ENCODE assay signal across 8 mouse cellular contexts in genomic region chr15:98108297-98109152, GRCm38 (mm10). TPM values are rescaled to one million over a fixed set of nuclear protein-coding genes. Genes with fewer than 3 reads are reported as not detected.
DNase-seq lines count a peak whose midpoint lies in the region; TF ChIP-seq lines count a peak whose summit lies in the region.

No protein-coding gene starts in this region.

- peak overlapping the region; percentile 68 for H3K4me3 ChIP-seq in left cerebral cortex, adult 2 months
- H3K4me3 ChIP-seq in macrophage (ENCODE audit: inconsistent target), result peak overlapping the region; percentile 62

- no peak; the same call in none of the 2 replicates for TF ChIP-seq CTCF in left cerebral cortex, adult 2 months (IDR thresholded peaks at IDR 0.05)

- no peaks in the 10 kb centered on the region for H3K79me2 ChIP-seq in macrophage (ENCODE audit: inconsistent target)

- peak overlapping the region; percentile 98 for H3K27ac ChIP-seq in left cerebral cortex, adult 2 months
- H3K27ac ChIP-seq in macrophage, result no peak overlapping the region

- no peaks in the 10 kb centered on the region for H3K36me3 ChIP-seq in macrophage (ENCODE audit: inconsistent target)

- WGBS in macrophage (ENCODE audit: missing documents), result 3% methylated on average over 37 of the region's 37 CpGs

- peak; percentile 91 to 96 for DNase-seq in adrenal gland, adult (ENCODE audit: inconsistent age in 2 of 2, low spot score in 1 of 2)
- peak; percentile 91 for DNase-seq in embryo, embryonic 10 days (ENCODE audit: low spot score)
- peak; percentile 78 for DNase-seq in gastrocnemius, postnatal 10 days
- DNase-seq in hindlimb bud, embryonic 11.5 days (ENCODE audit: extremely low spot score, low read depth, low spot score), result peak; percentile 64
- DNase-seq in left cerebral cortex, adult 2 months (ENCODE audit: extremely low spot score in 1 of 2, low spot score in 2 of 2), result peak; percentile 85 to 87
- peak; percentile 90 for DNase-seq in right cerebral cortex, adult 2 months (ENCODE audit: low spot score in 2 of 2)
- DNase-seq in urinary bladder, postnatal 10 days (ENCODE audit: low spot score), result peak; percentile 32

- intact Hi-C loops in left cerebral cortex, adult 2 months (cut with DNase I), result loop anchor here (1.0 to 5.0 kb wide), 3 partner anchors 15 to 404 kb away; partner anchors contain the start of gene Senp1

RNA-seq across cellular contexts. Expression of gene Senp1, which starts 15.0 kb away (rescaled TPM):
- total RNA-seq in gastrocnemius, postnatal 10 days (2021), result 10 to 100 TPM in 1 of 2 experiments, 1 to 10 TPM in 1; 9.6 to 13.3 TPM
- total RNA-seq in left cerebral cortex, adult 2 months (2021), result 10 to 100 TPM; 13.6 to 15.6 TPM
- total RNA-seq in macrophage (2018; cell fraction: chromatin; rRNA removed), result 100 to 1,000 TPM in 23 of 26 experiments, 10 to 100 TPM in 3; 91.1 to 162 (median 121) TPM
- total RNA-seq in macrophage (2018; cell fraction: cytosol; rRNA removed), result 10 to 100 TPM; 10.9 to 17.2 (median 12.6) TPM
- 100 to 1,000 TPM in 1 of 26 experiments, 10 to 100 TPM in 25; 47.7 to 111 (median 65.2) TPM for total RNA-seq in macrophage (2018; cell fraction: nucleus; rRNA removed)
- 11.1 to 14.4 TPM (median 13.4 TPM) in 3 replicates for polyA plus RNA-seq in macrophage (2018)

RNA-seq across cellular contexts. Expression of gene Pfkm, which starts 16.1 kb away (rescaled TPM):
- total RNA-seq in gastrocnemius, postnatal 10 days (2021), result 1,000 to 10,000 TPM; 1,073 to 1,245 TPM
- 100 to 1,000 TPM; 379 to 387 TPM for total RNA-seq in left cerebral cortex, adult 2 months (2021)
- 10 to 100 TPM in 14 of 26 experiments, 1 to 10 TPM in 12; 3.8 to 16.4 (median 10.3) TPM for total RNA-seq in macrophage (2018; cell fraction: chromatin; rRNA removed)
- total RNA-seq in macrophage (2018; cell fraction: cytosol; rRNA removed), result 1 to 10 TPM; 4.2 to 8.3 (median 6.2) TPM
- 10 to 100 TPM in 4 of 26 experiments, 1 to 10 TPM in 22; 3.2 to 13.5 (median 7.2) TPM for total RNA-seq in macrophage (2018; cell fraction: nucleus; rRNA removed)
- polyA plus RNA-seq in macrophage (2018), result 4.4 to 6.7 TPM (median 5.4 TPM) in 3 replicates

RNA-seq across cellular contexts. Expression of gene Asb8, which starts 56.9 kb away (rescaled TPM):
- 100 to 1,000 TPM; 137 to 157 TPM for total RNA-seq in gastrocnemius, postnatal 10 days (2021)
- 10 to 100 TPM; 46.2 to 51.8 TPM for total RNA-seq in left cerebral cortex, adult 2 months (2021)
- total RNA-seq in macrophage (2018; cell fraction: chromatin; rRNA removed), result 10 to 100 TPM in 12 of 26 experiments, 1 to 10 TPM in 14; 1.1 to 19.4 (median 9.7) TPM
- 10 to 100 TPM; 15.9 to 40.7 (median 33.0) TPM for total RNA-seq in macrophage (2018; cell fraction: cytosol; rRNA removed)
- total RNA-seq in macrophage (2018; cell fraction: nucleus; rRNA removed), result 10 to 100 TPM in 21 of 26 experiments, 1 to 10 TPM in 5; 7.1 to 29.1 (median 15.3) TPM
- 26.1 to 34.8 TPM (median 30.3 TPM) in 3 replicates for polyA plus RNA-seq in macrophage (2018)

RNA-seq across cellular contexts. Expression of gene Ccdc184, which starts 58.4 kb away (rescaled TPM):
- not detected for total RNA-seq in gastrocnemius, postnatal 10 days (2021)
- total RNA-seq in left cerebral cortex, adult 2 months (2021), result 10 to 100 TPM; 20.6 to 21.8 TPM
- not detected for total RNA-seq in macrophage (2018; cell fraction: chromatin; rRNA removed)
- total RNA-seq in macrophage (2018; cell fraction: cytosol; rRNA removed), result under 1 TPM in 1 of 26 experiments, not detected in 25; 0.11 TPM
- total RNA-seq in macrophage (2018; cell fraction: nucleus; rRNA removed), result not detected
- polyA plus RNA-seq in macrophage (2018), result not detected in 3 replicates

Comparison
In these comparisons a context has a peak if more than half of its experiments do, and no peak if none do; other contexts are left out.
1. DNase-seq: peak in every context shown above with its lines; median percentile 94 in adrenal gland, adult; 91 in embryo, embryonic 10 days; 90 in right cerebral cortex, adult 2 months; 86 in left cerebral cortex, adult 2 months; 78 in gastrocnemius, postnatal 10 days; 64 in hindlimb bud, embryonic 11.5 days; 32 in urinary bladder, postnatal 10 days.